Mouse (Mus musculus) neural tube, embryonic 13.5 days (tissue): ENCODE results near the gene Tlr9. TPM values are rescaled to one million over a fixed set of nuclear protein-coding genes. Genes with fewer than 3 reads are reported as not detected.

Experiments used
- ATAC-seq: fragments of 200-750 bp; cut with Nextera tagmentation; 2 replicates; pipeline ENCODE4 v1.8.0; 2017; ENCODE audit warnings: low read depth, mild to moderate bottlenecking, moderate TSS enrichment, moderate library complexity
- H3K27ac ChIP-seq: fragments of 300-500 bp; sonication (generic); replicated peaks from 2 replicates; pipeline ENCODE4 v1.5.1; 2015; ENCODE audit warnings: moderate library complexity, mild to moderate bottlenecking, inconsistent platforms
- H3K27me3 ChIP-seq: fragments of 300-500 bp; sonication (generic); 2 replicates; pipeline ENCODE4 v1.6.1; 2015; ENCODE audit warnings: mild to moderate bottlenecking, inconsistent platforms
- H3K36me3 ChIP-seq: fragments of 300-500 bp; sonication (generic); 2 replicates; pipeline ENCODE4 v1.6.1; 2015; ENCODE audit warnings: mild to moderate bottlenecking, inconsistent platforms
- H3K4me1 ChIP-seq: fragments of 300-500 bp; sonication (generic); replicated peaks from 2 replicates; pipeline ENCODE4 v1.6.1; 2015; ENCODE audit warnings: inconsistent platforms
- H3K4me2 ChIP-seq: fragments of 300-500 bp; sonication (generic); 2 replicates; pipeline ENCODE4 v1.6.1; 2015; ENCODE audit warnings: inconsistent platforms, mild to moderate bottlenecking, moderate library complexity
- H3K4me3 ChIP-seq: fragments of 300-500 bp; sonication (generic); 2 replicates; pipeline ENCODE4 v1.5.1; 2015; ENCODE audit warnings: mild to moderate bottlenecking, inconsistent platforms
- H3K9ac ChIP-seq: fragments of 300-500 bp; sonication (generic); 2 replicates; pipeline ENCODE4 v1.6.1; 2015; ENCODE audit warnings: moderate library complexity, mild to moderate bottlenecking, inconsistent platforms
- H3K9me3 ChIP-seq: fragments of 300-500 bp; sonication (generic); 2 replicates; pipeline ENCODE4 v1.6.1; 2016; ENCODE audit warnings: inconsistent platforms
- WGBS: fragments of 180-500 bp; shearing (Covaris S2); methylation state at CpG from one replicate; pipeline ENCODE4 v1.1.7; 2015; 5-methylcytosine and 5-hydroxymethylcytosine counted together
- polyA plus RNA-seq: library from polyadenylated mRNA; unstranded; fragments of >200 nt; fragmentation: Nextera tagmentation; extraction: Ambion mirVana; gene quantifications from 2 replicates; pipeline ENCODE4 v1.2.1, GENCODE M21; 2015

Gene Tlr9
- polyA plus RNA-seq, 1 experiment from 2014 or later: not detected

DNA sequence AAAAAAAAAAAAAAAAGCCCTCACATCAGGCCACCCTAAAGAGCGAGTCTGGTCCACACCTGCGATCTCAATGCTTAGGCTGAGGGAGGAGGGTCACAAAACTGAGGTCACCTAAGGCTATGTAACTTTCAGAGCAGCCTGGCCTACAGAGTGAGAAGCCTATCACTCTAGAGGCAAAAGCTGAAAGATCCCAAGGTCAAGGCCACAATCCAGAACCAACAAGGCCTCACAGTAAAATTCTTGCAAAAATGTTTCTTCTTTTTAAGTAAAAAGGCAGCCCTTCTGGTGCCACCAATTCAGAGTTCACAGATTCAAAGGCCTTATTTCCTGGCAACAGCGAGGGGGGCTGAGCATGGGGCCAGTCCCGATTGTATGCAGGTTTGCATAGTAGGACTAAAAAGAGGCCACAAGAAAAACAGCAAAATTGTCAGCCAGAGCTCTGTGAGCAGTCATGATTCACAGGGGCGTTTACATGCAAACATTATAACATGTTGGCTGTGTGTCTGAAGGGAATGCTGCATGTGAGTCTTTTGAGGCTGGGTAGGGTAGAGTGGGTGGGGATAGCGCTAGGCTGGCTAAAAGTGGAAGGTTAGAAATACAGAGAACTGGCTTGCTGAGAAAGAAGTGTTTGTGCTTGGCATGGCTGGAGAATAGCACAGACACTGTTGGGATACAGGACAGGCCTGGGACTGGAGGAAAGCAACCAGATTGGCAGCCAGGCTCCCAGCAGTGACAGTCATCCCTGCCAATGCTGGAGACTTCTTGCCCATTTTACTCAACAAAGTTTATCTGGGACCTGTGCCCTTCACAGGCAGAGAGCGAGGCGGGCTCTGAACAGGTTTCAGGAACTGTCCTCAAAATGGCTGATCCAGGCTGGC, 28.2 kb upstream of the Tlr9 start:
- 90% methylated on average over 8 of the region's 8 CpGs for WGBS
- Histone ChIP-seq H3K9me3 (no peaks in the 10 kb centered on the region), H3K9ac (no peak overlapping the region), H3K27me3 (no peaks in the 10 kb centered on the region), H3K36me3 (peaks cover 43% of the 10 kb centered on the region), H3K27ac (no peak overlapping the region), H3K4me2 (no peak overlapping the region), H3K4me1 (peaks cover 12% of the 10 kb centered on the region), H3K4me3 (no peak overlapping the region)
- ATAC-seq: no peak

DNA sequence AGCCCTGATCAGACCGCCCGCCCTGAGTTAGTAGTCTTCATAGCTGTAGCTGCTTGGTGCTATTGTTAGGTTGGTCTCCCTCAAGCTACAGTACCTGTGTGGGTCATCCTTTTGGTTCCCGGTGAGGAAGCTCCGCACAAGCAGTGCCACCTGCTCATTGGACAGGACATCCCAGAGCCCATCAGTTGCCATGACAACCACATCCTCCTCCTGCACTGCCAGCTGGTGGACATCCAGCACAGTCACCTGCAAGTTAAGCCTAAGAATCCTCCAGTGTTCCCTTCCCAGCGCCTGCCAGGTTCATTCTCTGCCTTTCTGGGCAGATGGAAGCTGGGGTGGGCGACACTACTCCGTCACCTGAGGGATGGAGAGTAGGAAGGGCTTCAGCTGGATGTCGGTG, 26.7 kb upstream of the Tlr9 start:
- H3K4me2 ChIP-seq: no peak overlapping the region
- no peak overlapping the region for H3K4me3 ChIP-seq
- WGBS: 81% methylated on average over 8 of the region's 8 CpGs
- H3K36me3 ChIP-seq: peaks cover 27% of the 10 kb centered on the region
- no peak overlapping the region for H3K9ac ChIP-seq
- no peak for ATAC-seq
- H3K4me1 ChIP-seq: peaks cover 22% of the 10 kb centered on the region
- no peaks in the 10 kb centered on the region for H3K9me3 ChIP-seq
- H3K27ac ChIP-seq: peak overlapping the region; percentile 38; the same call in 1 of the 2 replicates
- H3K27me3 ChIP-seq: no peaks in the 10 kb centered on the region

DNA sequence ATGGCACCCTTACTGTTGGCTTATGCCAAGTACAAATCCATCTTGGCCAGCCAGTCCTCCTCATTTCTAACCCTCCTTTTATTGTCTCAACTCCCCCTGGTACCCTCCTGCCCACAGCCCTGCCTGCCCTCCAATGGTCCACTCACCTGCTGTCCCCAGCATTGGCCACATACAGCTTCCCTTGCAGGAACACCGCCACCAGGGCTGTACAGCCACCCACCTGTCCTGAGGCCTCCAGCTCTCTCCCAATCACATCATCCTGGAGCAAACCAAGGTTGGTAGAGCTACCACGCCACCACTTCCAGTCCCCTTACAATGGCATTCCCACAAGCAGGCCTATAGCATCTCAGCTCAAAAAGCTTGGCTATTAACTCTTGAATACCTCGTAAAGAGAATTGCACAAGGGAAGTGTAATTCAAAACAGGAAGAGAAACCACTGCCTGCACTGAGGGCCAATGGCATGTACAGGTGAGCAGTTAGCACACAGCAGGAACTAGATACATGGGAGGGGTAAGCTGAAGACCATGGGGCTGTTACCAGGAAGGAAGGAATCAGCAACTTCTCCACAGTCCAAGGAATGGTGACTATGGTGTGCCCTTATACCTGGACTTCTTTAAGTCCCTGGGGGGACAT, 25.2 kb upstream of the Tlr9 start:
- H3K36me3 ChIP-seq: peaks cover 13% of the 10 kb centered on the region
- no peak overlapping the region for H3K9ac ChIP-seq
- H3K9me3 ChIP-seq: no peaks in the 10 kb centered on the region
- no peak overlapping the region for H3K27ac ChIP-seq
- 74% methylated on average over 3 of the region's 3 CpGs for WGBS
- H3K27me3 ChIP-seq: no peaks in the 10 kb centered on the region
- H3K4me2 ChIP-seq: no peak overlapping the region
- H3K4me1 ChIP-seq: peaks cover 24% of the 10 kb centered on the region
- no peak overlapping the region for H3K4me3 ChIP-seq
- ATAC-seq: no peak

DNA sequence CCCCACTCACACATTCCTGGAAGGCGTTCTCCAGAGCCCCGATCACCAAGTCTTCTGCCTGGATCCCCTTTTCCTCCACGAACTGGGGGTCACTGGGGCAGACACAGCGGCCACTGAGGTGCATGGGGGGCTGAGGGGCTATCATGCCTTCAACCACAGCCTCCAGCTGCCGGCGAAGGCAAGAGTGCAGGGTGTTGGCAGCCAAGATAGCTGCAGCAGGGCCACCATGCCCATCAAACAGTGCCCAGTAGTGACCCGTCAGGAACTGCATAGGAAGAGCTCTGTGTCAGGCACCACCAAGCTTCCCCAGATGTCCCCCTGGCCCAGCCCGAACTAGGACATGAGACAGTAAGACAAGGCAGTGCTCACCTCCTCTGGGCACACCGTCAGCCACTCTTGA, 24.7 kb upstream of the Tlr9 start:
- ATAC-seq: no peak
- no peaks in the 10 kb centered on the region for H3K9me3 ChIP-seq
- H3K27ac ChIP-seq: no peak overlapping the region
- peaks cover 9% of the 10 kb centered on the region for H3K36me3 ChIP-seq
- no peak overlapping the region for H3K4me3 ChIP-seq
- H3K27me3 ChIP-seq: no peaks in the 10 kb centered on the region
- 83% methylated on average over 9 of the region's 9 CpGs for WGBS
- peaks cover 26% of the 10 kb centered on the region for H3K4me1 ChIP-seq
- H3K4me2 ChIP-seq: 0 out of 2 replicates have a peak overlapping the region, but pooled peaks have one; percentile 65
- H3K9ac ChIP-seq: no peak overlapping the region

DNA sequence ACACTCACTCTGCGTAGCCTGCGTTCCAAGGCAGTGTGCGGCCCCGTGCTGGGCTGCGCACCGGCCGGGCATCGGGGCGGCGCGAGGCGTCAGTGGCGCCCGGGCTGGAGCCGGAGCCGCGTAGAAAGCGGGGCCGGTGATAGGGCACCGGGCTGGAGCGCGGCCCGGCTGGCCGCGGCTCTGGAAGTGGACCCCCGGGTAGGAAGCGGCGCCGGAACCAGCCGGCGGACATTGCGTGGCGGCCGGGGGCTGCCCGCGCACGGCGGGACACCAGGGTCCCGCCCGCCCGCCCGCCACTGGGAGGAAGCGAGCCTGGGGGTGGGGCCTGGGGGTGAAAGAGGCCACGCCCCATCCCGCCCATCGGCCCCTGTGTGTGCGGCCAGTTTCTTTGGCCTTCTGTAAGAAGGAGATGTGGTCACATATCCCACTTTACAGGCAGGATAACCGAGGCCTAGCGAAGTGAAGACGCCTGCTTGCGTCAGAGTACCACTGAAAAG, 23.4 kb upstream of the Tlr9 start:
- H3K4me2 ChIP-seq: peak overlapping the region; percentile 65
- peak; percentile 6; the same call in 1 of the 2 replicates for ATAC-seq
- H3K4me3 ChIP-seq: peak overlapping the region; percentile 53
- H3K4me1 ChIP-seq: peaks cover 36% of the 10 kb centered on the region
- H3K27me3 ChIP-seq: no peaks in the 10 kb centered on the region
- WGBS: under 1% methylated on average over 45 of the region's 51 CpGs
- no peak overlapping the region for H3K27ac ChIP-seq
- peak overlapping the region; percentile 78 for H3K9ac ChIP-seq
- H3K36me3 ChIP-seq: no peaks in the 10 kb centered on the region; the same call in 1 of the 2 replicates
- no peaks in the 10 kb centered on the region for H3K9me3 ChIP-seq

DNA sequence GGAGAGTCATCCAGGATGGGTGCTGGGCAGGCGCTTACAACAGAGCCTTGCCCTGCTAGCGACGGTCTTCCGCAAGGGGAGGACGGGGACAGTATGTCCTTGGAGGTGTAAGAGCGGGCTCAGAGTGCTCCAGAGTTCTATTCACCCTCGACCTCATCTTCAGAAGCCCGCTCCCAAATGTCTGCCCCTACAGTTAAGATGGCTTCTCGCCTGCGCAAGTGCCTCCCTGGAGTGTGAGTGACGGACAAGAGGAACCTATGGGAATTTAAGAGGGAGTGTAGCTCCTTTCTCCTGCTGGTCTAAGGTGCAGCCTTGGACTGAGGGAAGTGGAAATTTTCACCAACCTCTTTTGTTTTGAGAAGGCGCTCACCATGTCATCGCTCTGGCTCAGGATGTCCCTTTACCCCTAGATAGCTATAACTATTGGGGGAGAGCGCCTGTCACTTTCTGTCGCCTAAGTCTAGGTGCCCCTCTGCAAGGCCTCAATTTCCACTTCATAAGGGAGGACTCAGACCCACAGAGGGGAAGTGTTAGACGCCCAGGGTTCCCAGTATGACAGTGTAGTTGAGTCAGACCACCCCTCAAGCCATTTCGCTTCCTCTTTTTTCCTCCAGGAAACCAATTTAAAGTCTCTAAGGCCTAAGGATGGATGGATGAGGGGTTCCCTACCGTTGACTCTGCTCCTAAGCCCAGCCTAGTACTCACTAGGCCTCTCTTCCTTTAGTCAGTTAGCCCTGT, 22.7 kb upstream of the Tlr9 start, which contains the start of gene Ppm1m:
Ppm1m (minus strand) TSS at position 212 of the 738 bp plus-strand sequence.
- Histone ChIP-seq H3K4me3 (peak within 1 kb of the TSS; percentile 53), H3K36me3 (no peaks in the 10 kb centered on the region; the same call in 1 of the 2 replicates), H3K27ac (no peak within 1 kb of the TSS), H3K9ac (peak within 1 kb of the TSS; percentile 78), H3K4me1 (peaks cover 43% of the 10 kb centered on the region), H3K4me2 (peak within 1 kb of the TSS; percentile 65), H3K27me3 (no peaks in the 10 kb centered on the region), H3K9me3 (no peaks in the 10 kb centered on the region)
- whole genome bisulfite sequencing: 42% methylated on average over 18 of the region's 18 CpGs
- ATAC-seq: no peak; the same call in 1 of the 2 replicates

DNA sequence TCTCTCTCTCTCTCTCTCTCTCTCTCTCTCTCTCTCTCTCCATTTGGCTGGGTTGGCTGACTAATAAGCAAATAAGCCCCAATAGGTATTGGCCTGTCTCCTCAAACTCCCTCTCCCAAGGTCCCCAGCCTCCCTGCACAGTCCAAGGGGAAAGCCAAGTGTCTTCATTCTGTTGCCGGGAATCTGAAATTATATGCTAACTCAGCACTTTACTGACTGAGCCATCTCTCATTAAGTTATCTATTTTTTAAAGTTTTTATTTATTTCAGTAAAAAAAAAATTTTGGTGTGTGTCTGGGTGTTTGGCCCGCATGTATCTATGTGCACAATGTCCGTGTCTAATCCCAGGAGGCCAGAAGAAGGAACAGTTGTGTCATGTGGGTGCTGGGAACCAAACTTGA, 20.5 kb upstream of the Tlr9 start:
- Histone ChIP-seq H3K4me2 (peak overlapping the region; percentile 77; the same call in 1 of the 2 replicates), H3K9ac (peak overlapping the region; percentile 86; the same call in 1 of the 2 replicates), H3K27ac (no peak overlapping the region), H3K4me1 (peaks cover 56% of the 10 kb centered on the region), H3K9me3 (no peaks in the 10 kb centered on the region), H3K27me3 (no peaks in the 10 kb centered on the region), H3K4me3 (peak overlapping the region; percentile 71; the same call in 1 of the 2 replicates), H3K36me3 (no peaks in the 10 kb centered on the region)
- ATAC-seq: no peak
- 82% methylated on average over 3 of the region's 3 CpGs for WGBS

DNA sequence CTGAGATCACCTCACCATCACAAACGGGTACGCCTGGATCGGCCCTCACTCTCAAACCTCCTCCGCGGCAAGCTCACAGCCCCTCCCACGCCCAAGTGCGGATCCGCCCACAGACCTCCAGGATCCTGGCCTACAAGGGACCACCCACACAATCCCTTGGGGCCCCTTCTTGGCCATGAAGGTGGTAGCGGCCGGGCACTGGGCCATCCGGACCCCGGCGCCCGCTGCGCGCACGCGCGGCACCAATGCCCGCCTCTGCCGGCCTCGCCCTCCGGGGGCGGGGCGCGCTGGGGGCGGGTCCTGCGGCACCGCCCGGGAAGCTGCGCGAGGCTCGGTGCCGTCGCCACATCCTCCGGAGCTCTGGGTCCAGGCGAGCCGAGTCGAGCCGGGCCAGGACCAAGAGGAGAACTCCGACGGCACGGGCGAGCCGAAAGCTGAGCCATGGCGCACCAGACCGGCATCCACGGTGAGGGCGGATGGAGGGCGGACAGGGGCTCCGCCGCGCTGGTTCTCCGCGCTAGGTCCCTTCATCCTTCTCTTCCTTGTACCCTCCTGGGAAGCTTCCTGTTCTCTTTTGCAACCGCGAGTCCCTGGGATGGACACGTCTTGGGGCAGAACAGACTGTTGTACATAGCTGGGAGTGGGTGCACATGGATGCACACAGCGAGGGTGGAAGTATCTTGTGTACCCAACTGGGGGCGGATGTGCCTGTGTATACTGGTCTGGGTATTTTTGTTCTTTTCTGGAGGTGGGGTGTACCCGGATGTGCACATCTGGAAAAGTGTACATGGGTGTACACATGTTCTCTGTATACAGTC, 19.4 kb upstream of the Tlr9 start, which contains the start of gene Twf2:
Twf2 (plus strand) TSS at position 290 of the 818 bp plus-strand sequence.
- peak within 1 kb of the TSS; percentile 77 for H3K4me2 ChIP-seq
- no peaks in the 10 kb centered on the region for H3K9me3 ChIP-seq
- H3K27me3 ChIP-seq: no peaks in the 10 kb centered on the region
- peak within 1 kb of the TSS; percentile 71 for H3K4me3 ChIP-seq
- H3K4me1 ChIP-seq: peaks cover 59% of the 10 kb centered on the region
- peak within 1 kb of the TSS; percentile 86 for H3K9ac ChIP-seq
- ATAC-seq: peak; percentile 82
- H3K27ac ChIP-seq: peak within 1 kb of the TSS; percentile 79
- H3K36me3 ChIP-seq: 0 out of 2 replicates have a peak, but pooled peaks cover 2% of the 10 kb centered on the region
- WGBS: under 1% methylated on average over 61 of the region's 61 CpGs

DNA sequence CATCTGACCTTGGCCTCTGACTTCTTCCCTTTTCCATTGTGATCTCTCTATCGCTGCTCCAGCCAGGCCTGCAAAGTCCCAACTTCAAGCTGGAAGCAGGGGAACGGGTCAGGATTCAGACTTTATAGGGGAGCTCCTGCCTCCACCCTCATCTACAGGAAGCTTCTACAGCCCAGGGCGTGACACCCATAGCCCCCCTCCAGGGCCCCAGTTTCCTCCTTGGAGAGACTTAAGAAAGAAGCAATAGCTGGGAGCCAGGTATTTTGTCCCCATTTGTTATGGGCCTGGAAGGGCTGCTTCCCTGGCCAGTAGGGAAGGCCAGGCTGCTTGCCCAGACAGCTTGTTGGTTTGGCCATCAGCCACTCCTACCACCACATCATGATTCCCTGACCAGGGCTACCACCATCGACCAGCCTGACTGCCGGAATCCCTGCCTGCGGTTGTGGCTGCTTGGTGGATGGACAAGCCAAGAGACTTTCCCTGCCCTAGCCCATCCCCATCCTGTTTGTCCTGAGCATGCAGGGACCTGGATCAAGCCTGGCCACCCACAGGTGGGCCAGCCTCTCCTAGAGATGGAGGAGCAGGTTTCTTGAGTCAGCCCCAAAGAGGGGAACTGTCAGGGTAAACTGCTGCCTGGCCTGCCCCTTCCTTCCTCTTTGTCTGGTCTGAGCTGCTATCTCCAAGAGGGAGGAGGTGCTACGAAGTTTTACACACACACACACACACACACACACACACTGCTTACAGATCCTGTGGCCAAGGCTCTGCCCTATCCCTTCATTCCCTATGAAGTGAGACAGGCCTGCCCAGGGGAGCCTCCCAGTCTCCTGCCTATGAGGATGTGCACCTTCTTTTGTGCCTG, 18.2 kb upstream of the Tlr9 start:
- no peaks in the 10 kb centered on the region for H3K27me3 ChIP-seq
- peak overlapping the region; percentile 71 for H3K4me3 ChIP-seq
- H3K9ac ChIP-seq: peak overlapping the region; percentile 86
- H3K36me3 ChIP-seq: peaks cover 13% of the 10 kb centered on the region; the same call in 1 of the 2 replicates
- no peak for ATAC-seq
- no peaks in the 10 kb centered on the region for H3K9me3 ChIP-seq
- 76% methylated on average over 7 of the region's 7 CpGs for WGBS
- no peak overlapping the region; the same call in 1 of the 2 replicates for H3K27ac ChIP-seq
- H3K4me2 ChIP-seq: peak overlapping the region; percentile 77
- peaks cover 55% of the 10 kb centered on the region for H3K4me1 ChIP-seq

DNA sequence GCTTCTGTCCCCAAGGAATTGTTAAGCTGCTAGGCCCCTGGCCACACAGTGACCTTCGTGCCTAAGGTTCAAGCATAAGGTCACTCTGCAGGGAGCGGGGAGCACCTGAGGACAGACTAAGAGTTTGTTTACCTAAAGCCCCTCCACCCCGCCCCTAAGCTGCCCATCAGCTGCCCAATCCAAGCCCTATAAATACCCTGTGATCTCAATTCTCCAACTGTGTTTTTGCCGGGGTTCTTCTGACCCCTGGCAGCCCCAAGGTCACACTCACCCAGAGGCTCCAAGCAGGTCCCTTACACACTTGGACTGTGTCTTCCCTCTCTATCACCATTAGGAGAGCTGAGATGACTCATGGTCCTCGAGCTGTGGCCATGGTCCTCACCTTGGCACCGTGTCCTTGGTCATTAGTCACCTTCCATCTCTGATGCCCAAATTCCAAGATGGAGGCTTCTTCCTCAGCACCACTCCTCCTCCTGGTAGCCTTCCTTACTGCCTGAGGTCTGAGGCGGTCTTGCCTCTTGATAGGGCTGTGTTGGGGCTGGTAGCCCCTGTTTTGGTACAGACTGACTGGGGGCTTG, 16.6 kb upstream of the Tlr9 start:
- 80% methylated on average over 7 of the region's 7 CpGs for WGBS
- Histone ChIP-seq H3K4me1 (peaks cover 47% of the 10 kb centered on the region), H3K27ac (no peak overlapping the region), H3K36me3 (peaks cover 17% of the 10 kb centered on the region; the same call in 1 of the 2 replicates), H3K9ac (no peak overlapping the region), H3K9me3 (no peaks in the 10 kb centered on the region), H3K27me3 (no peaks in the 10 kb centered on the region), H3K4me2 (no peak overlapping the region), H3K4me3 (no peak overlapping the region)
- ATAC-seq: no peak
